Mouse (Mus musculus): ENCODE measurements at regions not wholly inside any gene's neighbourhood (a gene's known extent, or its start where the extent isn't known, plus 50 kb on each side); places are given as distances from the start of the nearest gene placed in this dataset.

DNA sequence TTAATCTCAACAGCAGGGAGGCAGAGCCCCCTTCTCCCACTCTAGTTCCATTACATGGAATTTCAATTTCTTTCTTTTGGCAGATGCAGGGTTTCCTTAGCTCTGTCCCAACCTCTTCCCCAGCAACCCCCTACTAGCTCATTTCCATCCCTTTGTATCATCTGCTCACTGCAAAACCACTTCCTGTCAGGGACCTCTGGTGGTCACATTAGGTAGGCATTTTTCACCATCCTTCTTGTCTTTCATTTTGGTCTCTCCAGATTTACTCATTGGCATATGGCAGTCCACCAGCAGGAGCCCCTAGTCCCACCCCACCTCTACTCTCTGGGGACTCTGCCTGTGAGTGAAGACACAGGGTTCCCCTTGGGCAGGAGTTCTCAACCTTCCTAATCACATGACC lies 597.6 kb downstream of the Plekhb2 start:
- peak; percentile 26; the same call in 1 of the 2 replicates for TF ChIP-seq CTCF (IDR thresholded peaks at IDR 0.05; ENCODE audit: low read depth)
- TF ChIP-seq EP300 (optimal IDR thresholded peaks at IDR 0.05), result no peak

Data from stomach, postnatal 0 days (tissue).